Mouse (Mus musculus) stomach, embryonic 16.5 days (tissue): ENCODE measurements around the gene Tnfrsf13c. TPM values are rescaled to one million over a fixed set of nuclear protein-coding genes. Genes with fewer than 3 reads are reported as not detected.

Experiments used
- ATAC-seq: fragments of 200-750 bp; cut with Nextera tagmentation; 2 replicates; pipeline ENCODE4 v1.8.0; 2017; ENCODE audit warnings: moderate number of reproducible peaks, moderate TSS enrichment; ENCODE audit not compliant: insufficient read depth, low FRiP score
- H3K27ac ChIP-seq: fragments of 300-500 bp; sonication (generic); 2 replicates; pipeline ENCODE4 v1.5.1; 2014; ENCODE audit warnings: low read length
- H3K27me3 ChIP-seq: fragments of 300-500 bp; sonication (generic); 2 replicates; pipeline ENCODE4 v1.6.1; 2014; ENCODE audit warnings: low read length, control low read depth, mixed read lengths; ENCODE audit not compliant: control insufficient read depth, insufficient read depth
- H3K36me3 ChIP-seq: fragments of 300-500 bp; sonication (generic); 2 replicates; pipeline ENCODE4 v1.6.1; 2014; ENCODE audit warnings: low read length; ENCODE audit not compliant: control insufficient read depth, insufficient read depth
- H3K4me1 ChIP-seq: fragments of 300-500 bp; sonication (generic); 2 replicates; pipeline ENCODE4 v1.6.1; 2014; ENCODE audit warnings: low read length, control low read depth, mixed read lengths; ENCODE audit not compliant: control insufficient read depth, insufficient read depth
- H3K4me2 ChIP-seq: fragments of 300-500 bp; sonication (generic); 2 replicates; pipeline ENCODE4 v1.6.1; 2014; ENCODE audit warnings: low read depth, low read length, mixed read lengths
- H3K4me3 ChIP-seq: fragments of 300-500 bp; sonication (generic); replicated peaks from 2 replicates; pipeline ENCODE4 v1.5.1; 2014; ENCODE audit warnings: mild to moderate bottlenecking, low read length
- H3K9ac ChIP-seq: fragments of 300-500 bp; sonication (generic); 2 replicates; pipeline ENCODE4 v1.6.1; 2014; ENCODE audit warnings: low read length
- H3K9me3 ChIP-seq: fragments of 300-500 bp; sonication (generic); replicated peaks from 2 replicates; pipeline ENCODE4 v1.6.1; 2016; ENCODE audit warnings: low read length, control low read depth; ENCODE audit not compliant: control insufficient read depth
- WGBS: fragments of 180-500 bp; shearing (Covaris S2); extraction: QIAGEN DNeasy Blood & Tissue Kit; methylation state at CpG from one replicate; pipeline ENCODE4 v1.1.7; 2014; 5-methylcytosine and 5-hydroxymethylcytosine counted together
- polyA plus RNA-seq: library from polyadenylated mRNA; unstranded; fragments of >200 nt; fragmentation: Nextera tagmentation; extraction: Ambion mirVana; gene quantifications from 2 replicates; pipeline ENCODE4 v1.2.1, GENCODE M21; 2015

Gene Tnfrsf13c
- polyA plus RNA-seq, 1 experiment from 2014 or later, result 0.10 TPM

- peaks cover 22% of the 10 kb centered on the region for H3K27me3 ChIP-seq
- H3K4me2 ChIP-seq, result no peak overlapping the region
- ATAC-seq, result no peak
- H3K9me3 ChIP-seq, result no peaks in the 10 kb centered on the region
- H3K4me3 ChIP-seq, result no peak overlapping the region
- H3K9ac ChIP-seq, result no peak overlapping the region
- peaks cover 10% of the 10 kb centered on the region for H3K4me1 ChIP-seq
- H3K36me3 ChIP-seq, result no peaks in the 10 kb centered on the region
- WGBS, result 69% methylated on average over 14 of the region's 14 CpGs
- no peak overlapping the region for H3K27ac ChIP-seq
Measured at GRCm38 (mm10) chr15:82221104-82221860, 2.9 kb downstream of the Tnfrsf13c start.

- no peaks in the 10 kb centered on the region for H3K9me3 ChIP-seq
- H3K36me3 ChIP-seq, result no peaks in the 10 kb centered on the region
- H3K9ac ChIP-seq, result no peak overlapping the region
- WGBS, result 81% methylated on average over 11 of the region's 12 CpGs
- no peak overlapping the region for H3K4me3 ChIP-seq
- H3K4me2 ChIP-seq, result no peak overlapping the region
- H3K27ac ChIP-seq, result no peak overlapping the region
- H3K4me1 ChIP-seq, result peaks cover 10% of the 10 kb centered on the region
- ATAC-seq, result no peak
- H3K27me3 ChIP-seq, result peaks cover 34% of the 10 kb centered on the region
Measured at GRCm38 (mm10) chr15:82220003-82220675, 4.0 kb downstream of the Tnfrsf13c start.

GRCm38 (mm10) chr15:82218778-82219666, 5.1 kb downstream of the Tnfrsf13c start:
- Histone ChIP-seq H3K27ac (no peak overlapping the region), H3K4me2 (no peak overlapping the region), H3K4me1 (0 out of 2 replicates have a peak, but pooled peaks cover 5% of the 10 kb centered on the region), H3K9ac (no peak overlapping the region), H3K36me3 (no peaks in the 10 kb centered on the region), H3K27me3 (peaks cover 33% of the 10 kb centered on the region), H3K9me3 (no peaks in the 10 kb centered on the region), H3K4me3 (no peak overlapping the region)
- ATAC-seq, result no peak
- 71% methylated on average over 26 of the region's 26 CpGs for WGBS

DNA sequence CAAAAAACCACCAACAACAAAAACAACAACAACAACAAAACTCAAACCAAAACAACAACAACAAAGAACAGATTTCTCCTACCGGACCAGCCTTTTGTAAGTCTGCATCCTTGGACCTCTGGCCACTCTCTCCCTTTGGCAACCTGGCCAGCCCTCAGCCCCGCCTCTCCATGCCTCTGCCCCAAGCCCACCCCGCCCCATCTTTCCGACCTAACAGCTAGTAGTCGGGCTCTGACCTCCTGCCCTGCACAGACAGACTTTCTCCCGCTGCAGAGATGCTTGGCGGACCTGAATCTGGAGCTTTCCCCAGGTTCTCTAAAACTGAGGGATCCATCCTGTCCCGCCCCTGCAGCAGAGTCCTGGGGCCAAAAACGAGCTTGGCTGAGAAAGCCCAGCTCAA, 6.2 kb downstream of the Tnfrsf13c start:
- Histone ChIP-seq H3K36me3 (no peaks in the 10 kb centered on the region), H3K4me1 (no peaks in the 10 kb centered on the region), H3K9me3 (no peaks in the 10 kb centered on the region), H3K4me3 (no peak overlapping the region), H3K4me2 (no peak overlapping the region), H3K27me3 (peaks cover 43% of the 10 kb centered on the region), H3K9ac (no peak overlapping the region), H3K27ac (no peak overlapping the region)
- 34% methylated on average over 9 of the region's 9 CpGs for WGBS
- no peak for ATAC-seq

GRCm38 (mm10) chr15:82217039-82217438, 7.1 kb downstream of the Tnfrsf13c start:
- peaks cover 3% of the 10 kb centered on the region; the same call in 1 of the 2 replicates for H3K4me1 ChIP-seq
- H3K4me3 ChIP-seq, result no peak overlapping the region
- no peak for ATAC-seq
- H3K4me2 ChIP-seq, result no peak overlapping the region
- H3K9ac ChIP-seq, result no peak overlapping the region
- no peaks in the 10 kb centered on the region for H3K9me3 ChIP-seq
- no peak overlapping the region for H3K27ac ChIP-seq
- peaks cover 52% of the 10 kb centered on the region for H3K27me3 ChIP-seq
- no peaks in the 10 kb centered on the region for H3K36me3 ChIP-seq
- WGBS, result 18% methylated on average over 7 of the region's 7 CpGs

- Histone ChIP-seq H3K4me3 (no peak overlapping the region), H3K36me3 (no peaks in the 10 kb centered on the region), H3K9ac (no peak overlapping the region), H3K4me1 (peaks cover 10% of the 10 kb centered on the region), H3K9me3 (no peaks in the 10 kb centered on the region), H3K4me2 (no peak overlapping the region), H3K27ac (no peak overlapping the region), H3K27me3 (peaks cover 60% of the 10 kb centered on the region)
- WGBS, result 53% methylated on average over 20 of the region's 20 CpGs
- no peak for ATAC-seq
Measured at GRCm38 (mm10) chr15:82216142-82216827, 7.9 kb downstream of the Tnfrsf13c start.

DNA sequence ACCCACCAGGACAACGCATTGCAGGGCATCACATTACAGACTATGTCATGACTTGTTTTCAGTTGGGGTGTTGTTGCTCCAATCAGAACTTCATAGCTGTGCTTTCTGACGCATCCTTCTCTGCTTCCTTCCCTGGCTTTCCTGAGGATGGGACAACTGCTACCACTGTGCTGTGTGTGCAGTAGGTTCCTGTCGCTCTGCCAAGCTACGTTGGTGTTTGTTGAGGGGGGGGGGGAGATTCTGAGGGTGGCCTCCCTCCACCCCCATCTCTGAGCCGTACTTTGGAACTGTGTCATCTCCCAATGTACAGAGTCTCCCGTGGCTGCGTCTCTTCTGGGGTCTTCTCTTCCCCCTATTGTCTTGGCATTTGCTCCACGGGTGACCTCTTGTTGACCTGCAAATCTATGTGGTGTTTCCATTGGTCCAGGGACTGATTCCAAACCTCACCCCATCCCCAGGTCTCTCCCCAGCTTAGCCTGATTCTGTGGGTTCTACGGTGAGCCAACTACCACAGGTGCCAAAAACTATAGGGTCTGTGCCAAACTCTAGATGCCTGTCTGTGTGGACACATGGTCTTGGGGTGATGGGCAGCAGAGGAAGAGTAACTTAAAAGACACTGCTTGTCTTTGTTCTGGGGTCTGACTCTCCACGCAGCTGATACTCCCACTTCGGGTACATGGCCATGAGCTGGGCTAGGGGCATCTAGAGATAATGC, 8.7 kb downstream of the Tnfrsf13c start:
- H3K9me3 ChIP-seq, result no peaks in the 10 kb centered on the region
- peaks cover 10% of the 10 kb centered on the region for H3K4me1 ChIP-seq
- no peak overlapping the region for H3K4me2 ChIP-seq
- H3K27ac ChIP-seq, result no peak overlapping the region
- 35% methylated on average over 11 of the region's 11 CpGs for WGBS
- H3K9ac ChIP-seq, result no peak overlapping the region
- no peaks in the 10 kb centered on the region for H3K36me3 ChIP-seq
- ATAC-seq, result no peak
- peaks cover 68% of the 10 kb centered on the region for H3K27me3 ChIP-seq
- H3K4me3 ChIP-seq, result no peak overlapping the region

DNA sequence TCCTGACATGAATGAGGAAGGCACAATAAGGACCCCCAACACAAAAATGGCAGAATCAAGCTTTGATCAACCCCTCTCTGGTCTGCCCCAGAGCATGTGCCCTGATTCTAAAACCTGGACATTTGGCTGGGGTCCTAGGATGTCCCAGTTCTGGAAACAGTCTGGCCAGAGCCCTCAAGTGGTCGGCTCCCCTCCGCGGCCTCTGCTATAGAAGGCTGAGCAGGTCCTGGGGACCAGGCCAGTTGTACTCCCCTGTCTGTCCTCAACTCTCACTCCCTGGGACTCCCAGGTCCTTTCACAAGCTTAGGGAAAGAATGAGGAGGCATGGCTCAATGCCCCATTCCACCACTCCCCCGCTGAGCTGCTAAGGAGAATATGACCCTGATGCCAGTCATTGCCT, 10.9 kb downstream of the Tnfrsf13c start:
- 18% methylated on average over 4 of the region's 4 CpGs for WGBS
- Histone ChIP-seq H3K27ac (no peak overlapping the region), H3K9me3 (no peaks in the 10 kb centered on the region), H3K27me3 (peaks cover 78% of the 10 kb centered on the region), H3K4me1 (peaks cover 10% of the 10 kb centered on the region), H3K36me3 (no peaks in the 10 kb centered on the region), H3K4me3 (no peak overlapping the region), H3K4me2 (no peak overlapping the region), H3K9ac (no peak overlapping the region)
- ATAC-seq, result no peak
